Mouse (Mus musculus): ENCODE measurements around the gene Slc16a4. TPM values are rescaled to one million over a fixed set of nuclear protein-coding genes. Genes with fewer than 3 reads are reported as not detected.

Gene Slc16a4
- polyA plus RNA-seq, 1 experiment from 2014 or later: 2.6 TPM

Other genes with a start within 250 kb of the Slc16a4 start
- 1.6 TPM in 2 replicates for gene Kcna2, start 190.1 kb upstream of the Slc16a4 start, polyA plus RNA-seq (2015; fragmentation: Nextera tagmentation; extraction: Ambion mirVana)
- gene Kcna10, start 108.2 kb upstream of the Slc16a4 start, polyA plus RNA-seq (2015; fragmentation: Nextera tagmentation; extraction: Ambion mirVana): not detected in 2 replicates
- gene Cym, start 69.5 kb upstream of the Slc16a4 start, polyA plus RNA-seq (2015; fragmentation: Nextera tagmentation; extraction: Ambion mirVana): 0.22 and 0.34 TPM in 2 replicates
- gene A630076J17Rik, start 60.6 kb upstream of the Slc16a4 start, polyA plus RNA-seq (2015; fragmentation: Nextera tagmentation; extraction: Ambion mirVana): not detected in 2 replicates
- 0.07 and 0.08 TPM in 2 replicates for gene Prok1, start 51.5 kb upstream of the Slc16a4 start, polyA plus RNA-seq (2015; fragmentation: Nextera tagmentation; extraction: Ambion mirVana)
- 175 and 178 TPM in 2 replicates for gene Lamtor5, start 12.4 kb upstream of the Slc16a4 start, polyA plus RNA-seq (2015; fragmentation: Nextera tagmentation; extraction: Ambion mirVana)
- 5.7 and 6.5 TPM in 2 replicates for gene Rbm15, start 42.4 kb downstream of the Slc16a4 start, polyA plus RNA-seq (2015; fragmentation: Nextera tagmentation; extraction: Ambion mirVana)
- 5.8 and 8.8 TPM in 2 replicates for gene Kcnc4, start 168.3 kb downstream of the Slc16a4 start, polyA plus RNA-seq (2015; fragmentation: Nextera tagmentation; extraction: Ambion mirVana)
- gene Slc6a17, start 226.8 kb downstream of the Slc16a4 start, polyA plus RNA-seq (2015; fragmentation: Nextera tagmentation; extraction: Ambion mirVana): 17.5 and 23.3 TPM in 2 replicates